Mouse (Mus musculus) brain, embryonic 14.5 days (tissue): ENCODE measurements around the gene Car10.

Source experiments
- CTCF ChIP-seq: fragments of 200-500 bp; IDR thresholded peaks from 2 replicates; pipeline ENCODE4 v1.5.1; 2012; ENCODE audit warnings: inconsistent platforms, mild to moderate bottlenecking, moderate library complexity, borderline replicate concordance; ENCODE audit not compliant: insufficient read depth, insufficient read length; ENCODE audit errors: extremely low read depth
- POLR2A ChIP-seq: fragments of 200-500 bp; IDR thresholded peaks from 2 replicates; pipeline ENCODE4 v1.6.1; 2012; ENCODE audit warnings: mild to moderate bottlenecking, inconsistent platforms, borderline replicate concordance; ENCODE audit not compliant: poor library complexity, insufficient read depth, insufficient read length, severe bottlenecking; ENCODE audit errors: extremely low read depth

DNA sequence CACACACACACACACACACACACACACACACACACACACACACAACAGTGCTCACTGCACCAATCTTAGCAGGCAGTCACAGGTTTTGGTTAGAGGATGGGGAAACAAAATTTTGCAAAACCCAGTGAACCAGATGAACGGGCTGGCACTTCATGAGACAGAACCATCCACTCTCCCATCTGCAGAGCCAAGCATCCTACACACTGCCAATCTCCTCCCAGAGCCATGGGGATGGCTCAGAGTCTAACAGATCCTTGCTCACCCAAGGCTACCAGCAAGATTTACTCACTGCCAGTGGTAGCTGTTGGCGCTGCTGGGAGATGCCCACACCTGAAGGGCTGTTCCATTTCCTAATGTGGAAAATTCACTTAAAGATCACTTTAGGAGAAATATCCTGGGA, 479.6 kb downstream of the Car10 start:
- TF ChIP-seq CTCF (no peak), POLR2A (no peak)
